Mouse (Mus musculus): ENCODE data around the gene Cyb561d2.
A peak's percentile ranks its signal among the peaks of the same experiment; 100 is the strongest.

The Cyb561d2 gene

DNA sequence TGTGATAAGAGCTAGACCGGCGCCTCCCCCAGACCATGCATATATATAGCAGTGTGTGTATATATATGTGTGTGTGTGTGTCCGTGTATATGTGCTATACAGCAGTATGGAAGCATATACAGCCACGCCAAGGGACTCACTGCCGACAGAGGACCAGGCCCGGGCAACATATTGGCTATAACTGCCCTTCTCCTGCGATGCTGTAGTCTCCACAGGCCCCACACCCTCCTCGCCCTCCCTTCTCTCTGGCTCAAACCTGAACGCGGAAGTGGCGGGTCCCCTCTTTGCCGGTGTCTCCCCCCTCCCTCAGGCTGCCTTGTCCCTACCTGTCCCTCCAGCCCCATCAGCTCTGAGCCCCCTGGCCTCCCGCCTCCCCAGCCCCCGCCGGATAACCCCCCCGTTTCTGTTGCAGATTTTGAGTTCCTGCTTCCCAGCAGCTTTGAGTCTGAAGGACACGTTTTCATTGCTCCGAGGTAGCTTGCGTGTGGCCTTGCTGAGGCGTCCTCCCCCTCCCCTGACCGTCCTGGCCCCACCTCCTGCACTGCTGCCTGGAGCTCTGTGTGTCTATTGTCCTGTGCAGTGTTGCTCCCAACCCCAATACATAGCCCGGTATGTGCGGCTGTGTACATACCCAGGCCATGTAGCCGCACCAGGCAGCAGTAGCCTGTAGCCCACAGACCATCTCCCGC is 20.1 kb downstream of the Cyb561d2 start:
- DNase-seq (ENCODE audit: low spot score in 2 of 2) = no peak

DNA sequence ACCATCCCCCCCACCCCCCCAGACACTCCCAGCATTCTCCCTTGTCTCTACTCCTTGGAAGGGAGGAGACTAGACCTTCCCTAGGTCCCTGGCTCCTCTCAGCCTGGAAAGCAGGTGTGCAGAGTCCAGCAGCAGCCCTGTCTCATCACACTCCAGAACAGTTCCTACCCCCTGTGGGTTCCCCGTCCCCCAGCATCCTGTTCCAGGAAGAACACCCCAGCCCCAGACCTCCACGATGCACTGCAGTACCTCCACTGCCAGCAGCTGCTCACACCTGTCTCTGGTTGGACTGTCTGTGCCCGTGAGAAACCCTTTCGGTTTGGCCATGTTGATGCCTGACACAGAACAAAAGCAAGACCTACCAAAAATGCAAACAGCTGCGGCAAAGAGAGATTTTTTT is 20.8 kb downstream of the Cyb561d2 start:
- no peak for DNase-seq (ENCODE audit: low spot score in 2 of 2)

GRCm38 (mm10) chr9:107520331-107520730 is 21.7 kb downstream of the Cyb561d2 start:
- no peak for DNase-seq (ENCODE audit: low spot score in 2 of 2)

GRCm38 (mm10) chr9:107514303-107514955 is 27.6 kb downstream of the Cyb561d2 start:
- DNase-seq (ENCODE audit: low spot score in 2 of 2) = peak; percentile 91 to 95

- no peak for DNase-seq (ENCODE audit: low spot score in 2 of 2)
Measured at GRCm38 (mm10) chr9:107512326-107512725, 29.7 kb downstream of the Cyb561d2 start.

DNA sequence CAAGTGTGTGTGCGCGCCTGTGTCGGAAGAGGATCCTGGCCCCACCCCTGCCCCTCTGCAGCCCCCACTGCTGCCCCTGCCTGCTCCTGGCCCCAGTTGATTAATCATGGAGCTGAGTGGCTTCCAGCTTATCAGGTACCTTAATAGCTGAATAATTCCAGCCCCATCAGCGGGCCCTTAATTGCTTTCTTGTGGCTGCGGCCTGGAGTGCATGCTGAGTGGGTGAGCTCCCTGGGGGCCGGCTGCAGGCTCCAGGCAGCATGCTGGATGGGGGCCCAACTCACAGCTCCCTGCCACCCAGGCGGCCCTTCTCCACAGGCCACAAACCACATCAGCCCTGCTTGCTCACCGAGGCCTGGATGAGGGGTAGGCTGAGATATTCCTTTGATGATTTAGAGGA is 30.6 kb downstream of the Cyb561d2 start:
- no peak for DNase-seq (ENCODE audit: low spot score in 2 of 2)

DNA sequence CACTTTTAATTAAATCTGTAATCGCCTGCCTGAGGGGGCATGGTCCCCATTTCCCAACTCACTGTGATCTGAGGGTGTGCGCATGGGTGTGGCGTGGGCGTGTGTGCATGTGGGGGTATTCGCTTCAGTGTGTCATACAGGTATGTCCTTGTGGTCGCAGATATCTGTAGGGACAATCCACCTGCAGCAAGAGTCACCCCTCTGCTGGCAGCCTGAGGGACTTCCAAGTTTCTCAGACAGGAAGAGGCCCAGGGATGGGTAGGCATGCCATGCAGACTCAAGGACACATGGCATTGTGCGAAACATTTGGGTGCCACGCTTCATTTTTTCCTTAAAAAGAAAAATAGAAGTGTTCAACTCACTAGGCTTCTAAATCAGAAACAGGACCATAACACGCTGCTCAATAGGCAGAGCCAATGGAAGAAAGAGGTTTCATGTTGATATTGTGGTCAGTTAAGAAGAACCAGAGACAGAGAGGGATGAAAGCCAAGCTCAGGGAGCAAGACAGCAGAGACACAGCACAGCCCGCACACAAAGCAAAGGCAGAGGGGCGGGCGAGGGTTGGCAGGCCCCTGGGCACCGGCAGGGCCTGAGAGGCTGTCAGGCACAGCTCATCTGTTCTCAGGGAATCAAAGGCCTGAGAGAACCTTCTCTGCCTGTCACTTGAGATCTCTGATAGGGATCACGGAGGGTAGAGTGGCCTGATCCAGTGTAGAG is 31.5 kb downstream of the Cyb561d2 start:
- DNase-seq (ENCODE audit: low spot score in 2 of 2) = no peak

- no peak for DNase-seq (ENCODE audit: low spot score in 2 of 2)
Measured at GRCm38 (mm10) chr9:107508266-107508665, 33.7 kb downstream of the Cyb561d2 start.

DNA sequence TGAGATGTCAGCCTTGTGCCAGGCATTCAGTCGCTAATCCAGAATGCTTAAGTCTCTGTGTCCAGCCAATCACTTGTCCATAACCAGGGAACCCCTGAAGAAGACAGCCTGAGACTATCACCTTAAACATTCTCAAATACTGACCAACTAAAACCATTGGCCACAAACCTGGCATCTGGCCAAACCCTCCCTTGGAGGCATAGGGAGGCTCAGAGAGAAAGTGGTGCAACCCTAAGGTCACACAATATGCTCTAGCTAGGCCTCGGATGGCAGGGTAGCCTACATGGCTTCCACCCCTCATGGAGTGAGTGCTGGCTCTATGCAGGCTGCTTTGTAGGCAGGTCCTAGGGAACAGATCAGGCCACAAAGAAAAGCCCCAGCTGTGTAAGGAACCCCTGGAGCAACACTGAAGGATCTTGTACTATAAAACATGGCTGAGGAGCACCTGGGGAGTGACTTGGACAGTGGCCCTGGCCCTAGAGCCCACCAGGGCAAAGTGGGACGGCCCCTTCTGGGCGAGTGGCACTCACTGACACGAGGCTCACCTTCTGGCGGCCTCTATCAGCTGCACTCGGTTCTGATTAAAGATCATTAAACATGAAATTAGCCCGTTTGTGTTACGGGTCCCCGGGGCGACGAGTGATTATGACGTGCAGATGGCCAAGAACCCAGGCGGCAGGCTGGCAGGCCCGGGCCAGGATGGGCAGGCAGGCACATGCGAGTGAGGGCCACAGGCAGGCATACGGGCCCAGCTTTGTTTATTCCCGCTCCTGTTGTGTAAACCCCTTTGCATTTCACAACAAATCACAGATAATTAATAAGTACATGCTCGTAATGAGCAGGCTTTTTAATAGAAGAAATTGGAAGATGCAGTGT is 37.1 kb downstream of the Cyb561d2 start:
- peak in 1 of 2 experiments; percentile 45 for DNase-seq (ENCODE audit: low spot score in 2 of 2)

- no peak for DNase-seq (ENCODE audit: low spot score in 2 of 2)
Measured at GRCm38 (mm10) chr9:107502131-107502846, 39.7 kb downstream of the Cyb561d2 start.

- DNase-seq (ENCODE audit: low spot score in 2 of 2) = no peak
Measured at GRCm38 (mm10) chr9:107500708-107501286, 41.2 kb downstream of the Cyb561d2 start.

DNA sequence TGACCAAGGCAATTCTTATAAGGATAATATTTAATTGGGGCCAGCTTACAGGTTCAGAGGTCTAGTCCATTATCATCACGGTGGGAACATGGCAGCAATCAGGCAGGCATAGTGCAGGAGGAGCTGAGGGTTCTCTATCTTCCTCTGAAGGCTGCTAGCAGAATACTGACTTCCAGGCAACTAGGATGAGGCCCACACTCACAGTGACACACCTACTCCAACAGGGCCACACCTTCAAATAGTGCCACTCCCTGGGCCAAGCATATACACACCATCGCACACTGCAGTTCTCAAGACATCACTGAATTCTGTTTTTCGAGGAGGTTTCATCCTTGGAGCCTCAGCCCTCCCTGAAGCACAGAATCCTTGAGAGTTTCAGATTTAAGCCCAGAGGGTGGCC is 45.6 kb downstream of the Cyb561d2 start:
- DNase-seq (ENCODE audit: low spot score in 2 of 2) = no peak

- no peak for DNase-seq (ENCODE audit: low spot score in 2 of 2)
Measured at GRCm38 (mm10) chr9:107494238-107494637, 47.8 kb downstream of the Cyb561d2 start.

DNA sequence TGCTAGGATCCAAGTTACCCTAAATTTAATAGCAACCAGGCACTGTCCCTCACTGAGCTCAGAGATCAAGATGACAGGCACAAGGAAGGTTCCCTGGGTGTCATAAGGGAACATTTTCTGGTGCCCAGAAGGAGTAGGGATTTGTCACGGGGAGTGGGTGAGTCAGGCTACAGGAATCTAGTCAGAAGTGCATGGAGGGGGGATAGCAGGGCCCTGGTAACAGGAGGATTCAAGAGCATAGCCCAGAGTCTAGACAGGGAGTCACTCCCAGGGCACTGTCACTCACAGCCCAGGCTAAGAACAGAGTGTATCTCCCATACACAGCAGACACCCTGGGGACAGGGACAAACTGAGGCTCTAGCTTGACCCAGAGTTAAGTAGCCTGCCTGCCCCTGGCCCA is 48.5 kb downstream of the Cyb561d2 start:
- DNase-seq (ENCODE audit: low spot score in 2 of 2) = no peak

DNA sequence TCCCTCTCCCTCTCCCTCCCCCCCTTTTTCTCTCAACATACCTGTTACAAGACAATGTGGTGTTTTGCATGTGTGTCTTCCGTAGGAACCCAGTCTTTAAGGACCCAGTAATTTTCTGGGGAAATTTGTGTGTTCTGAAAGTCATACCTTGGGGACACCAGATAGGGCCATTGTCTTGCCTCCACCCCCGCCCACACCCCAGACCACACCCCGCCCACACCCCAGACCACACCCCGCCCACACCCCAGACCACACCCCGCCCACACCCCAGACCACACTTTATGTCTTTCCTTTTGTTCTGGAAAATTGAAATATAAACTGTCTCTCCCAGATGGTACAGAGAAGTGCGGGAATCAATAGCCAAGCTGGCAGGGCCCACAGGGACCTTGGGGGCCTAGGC is 51.4 kb downstream of the Cyb561d2 start:
- no peak for DNase-seq (ENCODE audit: low spot score in 2 of 2)

DNA sequence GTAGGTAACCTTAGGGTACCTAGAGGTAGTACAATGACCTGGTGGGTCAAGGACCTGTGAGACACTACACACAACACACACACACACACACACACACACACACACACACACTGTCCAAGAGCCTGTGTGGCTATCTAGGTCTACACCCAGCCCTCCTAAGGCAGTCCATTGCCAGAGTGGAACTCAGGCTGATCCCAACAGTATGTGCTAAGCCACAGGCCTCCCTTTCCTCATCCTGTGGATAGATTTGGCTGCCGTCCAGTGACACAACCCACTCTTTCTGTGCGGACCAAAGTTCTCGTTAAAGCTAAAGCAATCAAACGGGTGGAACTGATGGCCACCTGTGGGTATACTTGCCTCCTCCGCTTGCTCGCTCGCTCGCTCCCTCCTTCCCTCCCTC is 51.8 kb downstream of the Cyb561d2 start:
- no peak for DNase-seq (ENCODE audit: low spot score in 2 of 2)
